Mouse (Mus musculus): ENCODE data around the gene Dcaf7. TPM values are rescaled to one million over a fixed set of nuclear protein-coding genes. Genes with fewer than 3 reads are reported as not detected.
"Not testable (repeated sequence)": the region's sequence is repeated elsewhere in the genome, so short reads cannot be mapped to it uniquely, and the experiment has no call there.

Gene Dcaf7
- total and polyA plus RNA-seq, 2 experiments from 2014 or later: 137 to 265 TPM

GRCm38 (mm10) chr11:106065073-106065922, 28.6 kb downstream of the Dcaf7 start:
- no peak for TF ChIP-seq CTCF (IDR thresholded peaks at IDR 0.05; ENCODE audit: low read depth)
- Histone ChIP-seq H3K36me3 (ENCODE audit: insufficient read depth, low read length) (0 out of 2 replicates have a peak, but pooled peaks cover 2% of the 10 kb centered on the region), H3K4me3 (ENCODE audit: low read length) (peak overlapping the region; percentile 55), H3K9me3 (ENCODE audit: low read length) (no peaks in the 10 kb centered on the region), H3K27ac (peak overlapping the region; percentile 43; the same call in 1 of the 2 replicates), H3K9ac (replicated peaks; ENCODE audit: low read length) (peak overlapping the region; percentile 69; the same call in 1 of the 2 replicates), H3K27me3 (ENCODE audit: insufficient read depth, low read length) (no peaks in the 10 kb centered on the region), H3K4me1 (ENCODE audit: insufficient read depth, low read length) (no peaks in the 10 kb centered on the region; the same call in 1 of the 2 replicates), H3K4me2 (ENCODE audit: low read depth, low read length) (peak overlapping the region; percentile 86)
- ATAC-seq (peak; percentile 8; the same call in 1 of the 2 replicates), DNase-seq (ENCODE audit: low spot score) (no peak)
- 40% methylated on average over 18 of the region's 18 CpGs for WGBS

- H3K4me3 ChIP-seq (ENCODE audit: low read length): peak within 1 kb of the TSS; percentile 55
- H3K9ac ChIP-seq (replicated peaks; ENCODE audit: low read length): peak within 1 kb of the TSS; percentile 69
- peak within 1 kb of the TSS; percentile 86 for H3K4me2 ChIP-seq (ENCODE audit: low read depth, low read length)
- TF ChIP-seq CTCF (IDR thresholded peaks at IDR 0.05; ENCODE audit: low read depth): peak; percentile 70
- ATAC-seq (peak; percentile 96), DNase-seq (ENCODE audit: low spot score) (peak; percentile 98)
- no peaks in the 10 kb centered on the region for H3K36me3 ChIP-seq (ENCODE audit: insufficient read depth, low read length)
- H3K27me3 ChIP-seq (ENCODE audit: insufficient read depth, low read length): no peaks in the 10 kb centered on the region
- WGBS: under 1% methylated on average over 49 of the region's 49 CpGs
- peak within 1 kb of the TSS; percentile 87 for H3K27ac ChIP-seq
- H3K9me3 ChIP-seq (ENCODE audit: low read length): no peaks in the 10 kb centered on the region
- H3K4me1 ChIP-seq (ENCODE audit: insufficient read depth, low read length): no peaks in the 10 kb centered on the region; the same call in 1 of the 2 replicates
These were observed 29.4 kb downstream of the Dcaf7 start, which contains the start of gene Taco1 for GRCm38 (mm10) chr11:106065923-106066571. Gene Taco1, plus strand, starts transcription at chr11:106066061.

GRCm38 (mm10) chr11:106066616-106067015, 29.9 kb downstream of the Dcaf7 start:
- H3K4me1 ChIP-seq (ENCODE audit: insufficient read depth, low read length); ATAC-seq; H3K27me3 ChIP-seq (ENCODE audit: insufficient read depth, low read length); H3K9me3 ChIP-seq (ENCODE audit: low read length); H3K36me3 ChIP-seq (ENCODE audit: insufficient read depth, low read length): not testable (repeated sequence)
- Histone ChIP-seq H3K4me3 (ENCODE audit: low read length) (peak overlapping the region; percentile 55), H3K4me2 (ENCODE audit: low read depth, low read length) (peak overlapping the region; percentile 86), H3K9ac (replicated peaks; ENCODE audit: low read length) (peak overlapping the region; percentile 69), H3K27ac (peak overlapping the region; percentile 87)
- DNase-seq (ENCODE audit: low spot score): peak; percentile 70
- 21% methylated on average over 23 of the region's 23 CpGs for WGBS

- ATAC-seq (no peak), DNase-seq (ENCODE audit: low spot score) (no peak)
- no peaks in the 10 kb centered on the region for H3K4me1 ChIP-seq (ENCODE audit: insufficient read depth, low read length)
- no peak overlapping the region for H3K9ac ChIP-seq (replicated peaks; ENCODE audit: low read length)
- 80% methylated on average over 3 of the region's 3 CpGs for WGBS
- H3K27me3 ChIP-seq (ENCODE audit: insufficient read depth, low read length): no peaks in the 10 kb centered on the region
- H3K36me3 ChIP-seq (ENCODE audit: insufficient read depth, low read length): peaks cover 17% of the 10 kb centered on the region
- no peak overlapping the region for H3K4me2 ChIP-seq (ENCODE audit: low read depth, low read length)
- TF ChIP-seq CTCF (IDR thresholded peaks at IDR 0.05; ENCODE audit: low read depth): no peak
- no peak overlapping the region for H3K4me3 ChIP-seq (ENCODE audit: low read length)
- no peaks in the 10 kb centered on the region for H3K9me3 ChIP-seq (ENCODE audit: low read length)
- H3K27ac ChIP-seq: no peak overlapping the region
These were observed 37.1 kb downstream of the Dcaf7 start for GRCm38 (mm10) chr11:106073774-106074173.

GRCm38 (mm10) chr11:106076321-106076720, 39.6 kb downstream of the Dcaf7 start:
- 5% methylated on average over 4 of the region's 4 CpGs for WGBS
- Histone ChIP-seq H3K9me3 (ENCODE audit: low read length) (no peaks in the 10 kb centered on the region), H3K27ac (no peak overlapping the region), H3K36me3 (ENCODE audit: insufficient read depth, low read length) (peaks cover 17% of the 10 kb centered on the region), H3K9ac (replicated peaks; ENCODE audit: low read length) (no peak overlapping the region), H3K4me2 (ENCODE audit: low read depth, low read length) (no peak overlapping the region), H3K27me3 (ENCODE audit: insufficient read depth, low read length) (no peaks in the 10 kb centered on the region), H3K4me1 (ENCODE audit: insufficient read depth, low read length) (no peaks in the 10 kb centered on the region), H3K4me3 (ENCODE audit: low read length) (no peak overlapping the region)
- DNase-seq (ENCODE audit: low spot score) (peak; percentile 69), ATAC-seq (no peak)
- peak; percentile 82 for TF ChIP-seq CTCF (IDR thresholded peaks at IDR 0.05; ENCODE audit: low read depth)

GRCm38 (mm10) chr11:106083708-106084701, 47.3 kb downstream of the Dcaf7 start, which contains the start of gene Map3k3:
Gene Map3k3, plus strand, starts transcription at chr11:106084613.
- Histone ChIP-seq H3K27ac (peak within 1 kb of the TSS; percentile 97), H3K27me3 (ENCODE audit: insufficient read depth, low read length) (no peaks in the 10 kb centered on the region), H3K9me3 (ENCODE audit: low read length) (no peaks in the 10 kb centered on the region), H3K4me1 (ENCODE audit: insufficient read depth, low read length) (peaks cover 8% of the 10 kb centered on the region; the same call in 1 of the 2 replicates), H3K36me3 (ENCODE audit: insufficient read depth, low read length) (no peaks in the 10 kb centered on the region), H3K9ac (replicated peaks; ENCODE audit: low read length) (peak within 1 kb of the TSS; percentile 91), H3K4me3 (ENCODE audit: low read length) (peak within 1 kb of the TSS; percentile 87), H3K4me2 (ENCODE audit: low read depth, low read length) (peak within 1 kb of the TSS; percentile 71)
- ATAC-seq (peak; percentile 99), DNase-seq (ENCODE audit: low spot score) (peak; percentile 99)
- peak; percentile 76 for TF ChIP-seq CTCF (IDR thresholded peaks at IDR 0.05; ENCODE audit: low read depth)
- 1% methylated on average over 69 of the region's 69 CpGs for WGBS
